ENCODE assay signal across 10 mouse cellular contexts in the genomic region with DNA sequence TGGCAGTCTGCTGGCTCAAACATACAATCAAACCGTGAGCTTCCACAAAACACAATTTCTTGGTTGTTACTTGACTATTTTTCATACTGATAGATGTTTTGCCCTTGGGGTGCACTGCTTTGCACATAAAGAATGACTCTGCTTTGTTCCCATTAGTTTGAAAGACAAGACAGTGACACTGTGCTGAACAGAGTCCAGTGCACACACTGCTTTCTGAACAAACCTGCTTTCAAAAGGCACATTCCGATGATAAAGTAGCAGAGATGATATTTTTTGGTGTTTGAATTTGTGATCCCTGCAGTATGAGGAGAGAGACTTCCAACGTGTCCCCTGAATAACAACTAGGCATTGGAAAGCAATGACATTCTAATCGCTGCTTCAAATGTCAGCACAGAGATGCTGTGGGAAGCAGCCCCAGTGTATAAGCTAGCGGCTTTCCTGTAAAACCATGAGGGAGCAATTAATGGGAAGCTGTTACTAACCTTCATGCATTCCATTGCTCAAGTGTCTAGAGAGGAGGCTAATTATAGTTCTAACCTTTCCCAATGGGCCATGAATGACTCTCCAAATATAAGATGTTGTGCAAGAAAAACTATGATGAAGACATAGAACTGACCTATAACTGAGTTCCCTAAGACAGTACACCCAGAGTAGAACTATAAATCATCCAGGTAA.
DNase-seq lines count a peak whose midpoint lies in the region; ATAC-seq and TF ChIP-seq lines count a peak whose summit lies in the region.
"Had no signal": no experiment of that assay in that cellular context is flagged by ENCODE, and none has a peak within 500 bp of the region (broad histone marks: within the 10 kb centered on the region; RNA-seq: fewer than 3 reads in every experiment).

No protein-coding gene starts in this region.

- ATAC-seq in kidney, postnatal 0 days (replicated peaks; ENCODE audit: low FRiP score, low read depth): no peak
- ATAC-seq in embryonic facial prominence, embryonic 14.5 days (ENCODE audit: low read depth): peak; percentile 67; the same call in 1 of the 2 replicates

- no peak overlapping the region for H3K4me3 ChIP-seq in gastrocnemius, adult 2 months
- H3K4me3 ChIP-seq in kidney, postnatal 0 days (replicated peaks; ENCODE audit: low read depth, low read length): no peak overlapping the region
- H3K4me3 ChIP-seq in embryonic facial prominence, embryonic 14.5 days (ENCODE audit: low read depth, low read length): no peak overlapping the region
- H3K4me3 ChIP-seq: liver, embryonic 13.5 days had no signal

- TF ChIP-seq CTCF in gastrocnemius, adult 2 months (IDR thresholded peaks at IDR 0.05): no peak
- no peak for TF ChIP-seq CTCF in kidney, postnatal 0 days (IDR thresholded peaks at IDR 0.05; ENCODE audit: low read depth)

- H3K4me2 ChIP-seq in kidney, postnatal 0 days (ENCODE audit: low read length): no peak overlapping the region
- H3K4me2 ChIP-seq in embryonic facial prominence, embryonic 14.5 days (ENCODE audit: low read depth, low read length): no peak overlapping the region
- H3K4me2 ChIP-seq: liver, embryonic 13.5 days had no signal

- H3K9me3 ChIP-seq in kidney, postnatal 0 days (replicated peaks; ENCODE audit: low read length): no peaks in the 10 kb centered on the region
- H3K9me3 ChIP-seq in embryonic facial prominence, embryonic 14.5 days (ENCODE audit: control insufficient read depth, low read length): no peaks in the 10 kb centered on the region
- H3K9me3 ChIP-seq: liver, embryonic 13.5 days had no signal

- no peak for DNase-seq in gastrocnemius, adult 2 months
- no peak for DNase-seq in gastrocnemius, adult 8-10 months (ENCODE audit: low spot score in 2 of 2)
- peak; percentile 21 for DNase-seq in kidney, postnatal 0 days (ENCODE audit: low spot score)
- no peak for DNase-seq in kidney, adult 18-20 months
- no peak for DNase-seq in embryonic facial prominence, embryonic 14.5 days (ENCODE audit: low spot score)
- DNase-seq in mesoderm, embryonic 11.5 days (ENCODE audit: low read depth, low spot score): peak; percentile 27
- DNase-seq in right cerebral cortex, postnatal 25 days: no peak
- no peak for DNase-seq in kidney, adult 9 months
- DNase-seq: adrenal gland, adult 8-10 months; liver, embryonic 13.5 days had no signal

- peak overlapping the region; percentile 57; the same call in 1 of the 2 replicates for H3K27ac ChIP-seq in gastrocnemius, adult 2 months
- H3K27ac ChIP-seq in kidney, postnatal 0 days: no peak overlapping the region
- H3K27ac ChIP-seq in embryonic facial prominence, embryonic 14.5 days (replicated peaks; ENCODE audit: low read depth, low read length): no peak overlapping the region
- H3K27ac ChIP-seq: liver, embryonic 13.5 days had no signal

- H3K4me1 ChIP-seq in kidney, postnatal 0 days (replicated peaks; ENCODE audit: insufficient read depth, low read length): no peaks in the 10 kb centered on the region
- no peaks in the 10 kb centered on the region for H3K4me1 ChIP-seq in embryonic facial prominence, embryonic 14.5 days (ENCODE audit: control insufficient read depth, insufficient read depth, low read length)
- H3K4me1 ChIP-seq: liver, embryonic 13.5 days had no signal

- no peaks in the 10 kb centered on the region for H3K36me3 ChIP-seq in kidney, postnatal 0 days (ENCODE audit: insufficient read depth, low read length)
- H3K36me3 ChIP-seq in embryonic facial prominence, embryonic 14.5 days (ENCODE audit: control insufficient read depth, insufficient read depth, low read length): no peaks in the 10 kb centered on the region
- H3K36me3 ChIP-seq: liver, embryonic 13.5 days had no signal

- no peak overlapping the region for H3K9ac ChIP-seq in kidney, postnatal 0 days (ENCODE audit: low read depth, low read length)
- H3K9ac ChIP-seq in embryonic facial prominence, embryonic 14.5 days (ENCODE audit: low read depth, low read length): no peak overlapping the region
- H3K9ac ChIP-seq: liver, embryonic 13.5 days had no signal

- H3K27me3 ChIP-seq in kidney, postnatal 0 days (ENCODE audit: insufficient read depth, low read length): no peaks in the 10 kb centered on the region
- no peaks in the 10 kb centered on the region for H3K27me3 ChIP-seq in embryonic facial prominence, embryonic 14.5 days (replicated peaks; ENCODE audit: control insufficient read depth, insufficient read depth, low read length)
- H3K27me3 ChIP-seq: liver, embryonic 13.5 days had no signal

- intact Hi-C loops in gastrocnemius, adult 2 months (cut with DNase I): no loop called here

- WGBS in kidney, postnatal 0 days: 57% methylated on average over 5 of the region's 5 CpGs
- 44% methylated on average over 5 of the region's 5 CpGs for WGBS in embryonic facial prominence, embryonic 14.5 days

Comparison
In these comparisons a context has a peak if more than half of its experiments do, and no peak if none do; other contexts are left out.
1. DNase-seq: peak in kidney, postnatal 0 days (single experiment) and mesoderm, embryonic 11.5 days (single experiment); none in gastrocnemius, adult 2 months (single experiment), gastrocnemius, adult 8-10 months (0 of 2), kidney, adult 18-20 months (single experiment), embryonic facial prominence, embryonic 14.5 days (single experiment), right cerebral cortex, postnatal 25 days (single experiment) and kidney, adult 9 months (single experiment).